Mouse (Mus musculus): ENCODE measurements at regions not wholly inside any gene's neighbourhood (a gene's known extent, or its start where the extent isn't known, plus 50 kb on each side); places are given as distances from the start of the nearest gene placed in this dataset.

DNA sequence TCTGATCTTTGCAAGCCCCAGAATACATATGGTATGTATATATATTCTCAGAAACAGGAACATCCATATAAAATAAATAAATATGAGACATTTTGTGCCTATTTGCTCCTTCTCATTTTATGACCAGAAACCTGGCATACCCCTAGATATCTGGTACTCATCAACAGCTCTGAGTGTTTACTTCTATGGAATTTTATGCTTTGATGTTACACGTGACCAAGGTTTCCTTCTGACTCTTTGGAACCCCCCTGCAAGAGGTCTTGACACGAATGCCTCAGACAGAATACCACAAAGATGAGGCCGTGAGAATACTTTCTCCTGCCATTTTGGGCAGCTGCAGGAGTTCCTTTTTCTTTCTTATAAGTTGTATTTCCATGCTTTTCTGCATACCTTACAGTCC, 85.3 kb upstream of the P2ry1 start:
- no peak for DNase-seq (ENCODE audit: low spot score)

DNA sequence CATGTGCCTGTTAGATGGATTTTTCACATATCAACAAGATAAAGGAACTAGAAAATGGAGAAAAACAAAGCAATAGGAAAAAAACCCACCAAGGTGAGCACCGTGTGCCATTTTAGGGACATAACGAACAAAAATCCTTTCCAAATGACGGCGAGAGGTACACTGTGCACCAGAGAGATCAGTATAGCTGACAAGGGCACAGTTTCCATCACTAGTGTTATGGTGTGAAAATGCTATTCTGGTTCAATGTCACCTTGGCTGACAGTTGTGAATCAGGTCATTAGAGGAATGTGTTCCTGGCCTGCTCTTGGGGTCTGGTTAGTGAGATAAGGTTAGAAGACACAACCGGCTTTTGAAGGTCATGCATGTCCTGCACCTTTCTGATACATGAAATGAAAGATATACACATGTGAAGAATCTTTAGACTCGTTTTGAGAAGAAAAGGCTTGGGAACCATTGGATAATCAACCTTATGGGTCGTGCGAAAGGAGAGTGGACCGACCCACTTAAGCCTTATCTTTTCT, 76.5 kb upstream of the P2ry1 start:
- no peak for DNase-seq (ENCODE audit: low spot score)

DNA sequence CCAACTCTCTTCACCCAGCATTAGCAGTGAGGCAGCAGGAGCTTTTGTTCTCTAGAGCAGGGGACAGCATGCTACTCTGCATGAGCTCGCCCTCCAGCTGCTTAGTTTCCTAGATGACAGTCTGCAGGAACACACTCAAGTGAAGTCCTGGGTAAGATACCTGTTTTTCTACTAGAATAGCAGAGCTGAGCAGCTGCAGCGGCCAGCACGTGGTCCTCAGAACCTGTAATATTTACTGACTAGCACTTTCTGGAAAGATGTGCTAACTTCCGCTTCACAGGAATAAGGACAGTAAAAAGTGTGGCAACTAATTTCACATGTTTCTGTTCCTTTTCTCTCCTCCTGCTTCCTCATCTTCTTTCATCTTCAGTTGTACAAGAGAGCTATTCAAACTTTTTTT, 73.7 kb upstream of the P2ry1 start:
- no peak for DNase-seq (ENCODE audit: low spot score)

DNA sequence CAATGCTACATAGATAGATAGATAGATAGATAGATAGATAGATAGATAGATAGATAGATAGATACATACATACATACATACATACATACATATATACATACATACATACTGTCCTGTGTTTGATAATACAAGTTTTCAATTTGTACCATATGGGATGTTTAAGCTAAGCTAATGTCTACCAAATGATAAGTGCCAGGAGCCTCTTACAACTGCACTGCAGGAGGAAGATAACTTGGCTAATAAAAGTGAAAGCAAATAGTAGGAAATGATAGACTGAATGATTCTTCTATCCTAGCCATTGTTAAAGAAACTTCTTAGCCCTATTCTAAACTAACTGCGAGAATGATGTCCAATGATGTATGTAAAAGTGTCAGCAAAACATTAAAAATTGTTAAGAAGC, 68.1 kb upstream of the P2ry1 start:
- no peak for DNase-seq (ENCODE audit: low spot score)

DNA sequence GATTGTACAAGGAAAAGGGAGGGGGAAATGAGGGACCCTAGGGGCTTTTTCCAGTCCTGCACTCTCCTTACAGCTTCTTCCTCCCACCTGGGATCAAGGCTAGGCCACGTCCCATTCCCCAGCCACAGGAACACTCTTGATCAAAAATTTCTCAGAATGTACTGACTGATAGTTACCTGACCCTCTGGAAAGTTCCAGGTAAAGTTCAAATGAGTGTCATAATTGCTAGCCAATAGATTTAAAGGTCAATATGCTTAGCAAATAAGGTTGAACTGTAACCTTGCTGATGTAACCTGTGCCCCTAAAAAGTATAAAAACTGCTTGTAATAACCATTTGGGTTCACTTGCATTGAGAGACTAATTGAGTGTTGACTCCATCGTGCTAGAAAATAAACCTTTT, 61.1 kb upstream of the P2ry1 start:
- no peak for DNase-seq (ENCODE audit: low spot score)

DNA sequence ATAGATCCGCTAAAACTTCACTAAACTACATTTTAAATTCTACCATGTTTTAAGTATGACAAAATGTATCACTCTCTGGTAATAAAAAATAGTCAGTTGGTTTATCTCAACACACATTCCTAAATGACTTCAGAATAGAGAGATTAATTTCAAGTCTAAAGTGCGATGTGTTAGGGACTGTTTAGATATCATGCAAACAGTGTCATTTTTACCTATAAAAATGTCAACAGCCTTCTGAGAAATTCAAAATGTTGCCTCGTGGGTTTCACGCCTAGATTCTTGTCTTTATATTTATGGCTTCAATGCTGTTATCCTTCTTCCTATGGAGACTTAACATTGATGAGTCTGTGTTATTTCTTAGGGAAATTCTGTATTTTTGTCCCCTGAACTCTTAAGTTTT, 53.7 kb upstream of the P2ry1 start:
- no peak for DNase-seq (ENCODE audit: low spot score)
